Mouse (Mus musculus) layer of hippocampus, postnatal 36 days (tissue): Measurements from ENCODE around the gene Zcchc8. TPM values are rescaled to one million over a fixed set of nuclear protein-coding genes. Genes with fewer than 3 reads are reported as not detected.

Source experiments
- DNase-seq, 2 experiments: peaks; one replicate each; pipeline ENCODE4 v3.0.0; 2022
- total RNA-seq, 2 experiments: library from RNA; stranded (reverse); gene quantifications; 2 replicates each; pipeline ENCODE4 v1.2.3; 2021

The Zcchc8 gene
- total RNA-seq, 2 experiments from 2014 or later, result 49.6 to 63.2 TPM

DNA sequence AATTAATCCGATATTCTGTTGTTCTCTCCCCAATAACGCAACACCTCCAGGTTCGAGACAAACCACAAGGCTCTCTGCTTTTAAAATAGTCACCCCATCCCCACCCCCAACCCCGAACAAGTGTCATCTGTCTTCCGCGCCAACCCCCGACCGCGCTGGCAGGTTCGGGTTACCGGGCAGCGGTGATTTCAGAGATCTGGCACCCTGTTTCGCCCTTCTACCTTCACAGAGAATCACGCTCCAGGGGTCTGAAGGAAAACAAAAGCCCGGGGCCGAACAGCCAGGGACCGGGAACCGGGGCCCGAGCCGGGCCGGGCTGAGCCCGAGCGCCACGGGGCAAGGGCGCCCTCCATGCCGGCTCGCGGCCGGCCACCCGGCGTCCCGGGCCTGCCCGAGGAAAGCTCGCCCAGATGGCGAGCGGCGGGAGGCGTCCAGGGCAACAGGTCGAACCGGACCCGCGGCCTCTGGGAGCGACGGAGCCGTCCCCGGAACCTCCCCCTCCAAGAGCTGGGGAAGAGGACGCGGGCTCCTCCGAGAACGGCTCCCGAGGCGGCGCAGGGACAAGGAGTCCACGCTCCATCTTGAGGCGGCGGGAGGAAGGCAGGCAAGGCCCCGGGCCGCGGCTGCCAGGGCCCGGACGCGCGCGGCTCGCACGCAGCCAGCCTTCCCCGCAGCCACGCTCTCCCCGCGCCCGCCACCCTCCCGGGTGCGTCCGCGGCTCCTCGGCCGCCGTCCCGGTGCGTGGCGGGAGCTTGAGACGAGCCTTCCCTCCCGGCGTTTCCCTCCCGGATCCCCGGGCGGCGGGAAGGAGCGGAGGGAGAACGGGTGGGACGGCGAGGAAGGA, 37.3 kb downstream of the Zcchc8 start:
- peak in 1 of 2 experiments; percentile 34 for DNase-seq

DNA sequence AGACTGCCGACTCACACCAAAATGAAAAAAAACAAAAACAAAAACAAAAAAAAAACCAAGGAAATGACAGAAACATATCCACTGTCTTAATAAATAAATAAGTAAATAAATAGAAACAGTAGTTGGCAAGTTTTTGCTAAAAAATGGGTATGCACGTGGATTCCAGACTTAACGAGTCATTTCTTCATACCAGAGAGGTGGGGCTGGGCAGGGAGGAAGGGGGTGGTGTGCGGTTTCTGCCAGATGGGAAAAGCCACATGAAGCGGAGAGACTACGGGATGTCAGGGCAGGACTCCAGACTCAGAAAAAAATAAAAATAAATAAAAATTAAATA, 37.9 kb downstream of the Zcchc8 start:
- DNase-seq, result peak; percentile 19 to 26

DNA sequence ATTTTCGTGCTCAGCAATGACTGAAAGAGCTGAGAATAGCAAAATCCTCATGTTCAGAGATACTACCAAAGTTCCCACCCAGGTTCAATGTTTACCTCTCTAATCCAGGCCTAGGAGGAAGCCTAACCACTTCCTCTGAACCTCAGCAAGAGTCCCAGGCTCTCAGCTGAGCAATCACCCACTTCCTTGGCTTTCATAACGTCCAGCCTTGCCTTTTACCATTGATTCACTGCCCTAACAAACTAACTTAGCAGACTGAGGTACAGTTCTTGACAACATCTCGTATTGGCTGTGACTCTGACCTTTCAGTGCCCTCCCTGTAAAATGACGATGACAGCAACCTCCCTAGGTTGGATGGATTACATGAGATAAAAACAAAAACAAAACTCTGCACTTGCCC, 38.5 kb downstream of the Zcchc8 start:
- DNase-seq, result no peak

DNA sequence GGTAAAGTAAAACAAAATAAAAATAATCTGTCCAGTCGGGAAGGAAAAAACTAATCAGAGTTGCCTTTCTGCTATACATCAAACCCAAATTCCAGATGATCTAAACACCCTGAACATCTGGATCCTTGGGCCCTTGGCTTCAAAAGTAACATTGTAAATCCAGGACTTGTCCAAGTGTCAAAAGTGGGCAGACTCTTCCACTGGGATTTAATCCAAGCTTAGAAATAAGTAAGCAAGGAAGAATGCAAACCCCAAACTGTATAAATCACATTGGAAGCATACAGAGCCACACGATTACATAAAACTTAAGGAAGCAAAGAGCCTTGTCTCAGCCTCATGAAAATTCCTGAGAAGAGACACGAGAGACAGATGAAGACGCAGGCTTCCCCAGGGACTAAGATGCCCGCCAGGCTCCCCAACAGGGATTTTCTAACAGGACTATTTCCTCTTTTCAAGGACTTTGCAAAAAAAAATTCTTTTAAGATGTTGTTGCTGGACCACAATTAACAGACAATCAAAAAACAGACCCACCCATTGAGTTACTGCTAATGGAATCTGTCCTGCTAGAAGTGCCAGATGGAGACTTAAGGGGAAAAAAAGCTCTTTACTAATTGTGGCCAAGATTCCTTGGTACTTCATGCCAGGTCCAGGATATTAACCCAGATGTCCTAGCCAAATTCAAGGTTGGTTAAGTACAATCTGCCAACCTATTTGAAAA, 41.2 kb downstream of the Zcchc8 start:
- no peak for DNase-seq

DNA sequence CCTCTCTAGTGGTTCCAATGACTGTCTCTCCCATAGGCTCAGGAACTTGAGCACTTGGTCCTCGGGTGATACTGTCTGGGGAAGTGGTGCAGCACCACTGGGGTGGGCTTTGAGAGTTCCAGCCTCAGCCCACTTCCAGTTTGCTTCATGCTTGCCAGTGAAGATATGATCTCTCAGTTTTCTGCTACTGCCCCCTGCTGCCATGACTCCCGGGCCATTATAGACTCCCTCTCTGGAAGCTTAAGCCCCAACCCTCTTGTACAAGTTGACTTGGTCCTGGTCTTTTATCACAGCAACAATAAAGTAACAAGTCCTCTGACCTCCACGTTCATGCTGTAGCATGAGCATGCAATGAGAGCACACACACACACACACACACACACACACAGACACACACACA, 41.8 kb downstream of the Zcchc8 start:
- no peak for DNase-seq

DNA sequence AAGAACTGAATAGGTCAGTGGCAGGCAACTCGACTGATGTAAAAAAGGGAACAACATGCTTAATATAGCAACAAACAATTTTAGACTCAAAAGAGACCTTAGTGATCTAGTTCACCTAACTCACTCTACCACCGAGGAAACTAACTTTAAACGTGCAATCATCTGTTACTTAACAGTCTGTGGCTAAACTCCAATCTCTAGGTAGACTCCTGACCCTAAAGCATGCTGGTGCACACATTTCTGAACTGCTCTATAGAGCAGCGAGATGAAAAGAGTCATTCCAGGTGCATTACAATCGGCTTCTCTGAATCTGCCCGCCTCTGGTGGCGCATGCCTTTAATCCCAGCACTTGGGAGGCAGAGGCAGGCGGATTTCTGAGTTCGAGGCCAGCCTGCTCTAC, 45.2 kb downstream of the Zcchc8 start:
- no peak for DNase-seq

DNA sequence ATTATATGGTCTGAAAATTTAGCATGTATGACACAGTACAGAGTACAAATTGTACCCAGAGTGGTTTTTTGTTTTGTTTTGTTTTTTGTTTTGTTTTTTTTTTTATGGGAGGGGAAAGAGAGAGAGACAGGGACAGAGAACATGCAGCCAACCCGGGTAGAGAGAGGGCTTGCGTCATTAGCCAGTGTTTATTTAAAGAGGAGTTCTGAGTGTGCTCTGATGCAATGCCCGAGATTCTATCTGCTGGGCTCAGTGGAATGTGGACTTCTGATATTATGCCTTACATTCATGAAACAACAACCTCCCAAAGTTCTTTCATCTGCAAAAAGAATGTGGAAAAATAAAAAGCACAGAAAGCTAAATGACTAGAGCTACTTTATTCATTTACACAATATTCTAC, 45.7 kb downstream of the Zcchc8 start:
- no peak for DNase-seq

DNA sequence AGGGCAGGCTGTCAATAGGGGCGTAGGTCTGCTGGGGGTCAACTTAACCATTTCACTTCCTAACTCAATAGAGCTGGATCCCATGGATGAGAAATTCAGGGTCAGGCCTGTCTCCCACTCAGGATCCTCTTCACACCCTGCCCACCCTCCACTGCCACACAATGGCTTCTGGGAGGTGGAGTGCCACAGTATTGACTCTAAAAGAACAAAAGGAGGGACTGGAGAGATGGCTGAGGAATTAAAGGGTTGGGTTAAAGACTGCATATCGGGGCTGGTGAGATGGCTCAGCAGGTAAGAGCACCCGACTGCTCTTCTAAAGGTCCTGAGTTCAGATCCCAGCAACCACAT, 49.5 kb downstream of the Zcchc8 start:
- no peak for DNase-seq

DNA sequence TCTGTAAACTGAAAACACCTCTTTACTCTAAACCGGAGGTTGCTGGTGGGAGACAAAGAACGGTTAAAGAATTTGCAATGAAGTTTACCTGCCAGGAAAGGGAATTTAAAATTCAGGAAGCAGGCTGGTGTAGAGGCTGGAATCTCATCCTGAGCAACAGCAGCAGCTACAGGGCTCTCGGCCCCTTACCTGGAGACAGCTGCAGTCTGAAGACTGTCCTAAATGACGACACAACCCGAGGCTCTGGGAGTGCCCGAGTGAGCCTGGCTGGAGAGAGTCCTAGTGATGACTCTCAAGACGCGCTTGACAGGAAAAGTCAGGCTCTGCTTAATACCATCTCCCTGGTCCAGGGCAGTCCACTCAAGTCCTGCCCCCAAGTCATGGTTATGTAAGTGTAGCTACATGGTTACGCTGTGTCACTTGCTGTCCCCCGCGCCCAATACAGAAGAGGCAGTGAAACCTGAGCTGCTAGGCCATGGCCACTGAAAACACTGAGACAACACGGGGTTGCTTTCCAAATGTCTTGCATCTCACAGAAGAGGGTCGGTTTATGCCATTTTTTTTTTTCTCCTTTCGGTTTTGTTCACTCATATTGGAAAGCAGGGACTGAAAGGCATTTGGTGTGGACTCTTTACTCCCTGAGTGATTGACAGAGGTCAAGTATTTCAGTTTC, 50.0 kb downstream of the Zcchc8 start:
- no peak for DNase-seq

DNA sequence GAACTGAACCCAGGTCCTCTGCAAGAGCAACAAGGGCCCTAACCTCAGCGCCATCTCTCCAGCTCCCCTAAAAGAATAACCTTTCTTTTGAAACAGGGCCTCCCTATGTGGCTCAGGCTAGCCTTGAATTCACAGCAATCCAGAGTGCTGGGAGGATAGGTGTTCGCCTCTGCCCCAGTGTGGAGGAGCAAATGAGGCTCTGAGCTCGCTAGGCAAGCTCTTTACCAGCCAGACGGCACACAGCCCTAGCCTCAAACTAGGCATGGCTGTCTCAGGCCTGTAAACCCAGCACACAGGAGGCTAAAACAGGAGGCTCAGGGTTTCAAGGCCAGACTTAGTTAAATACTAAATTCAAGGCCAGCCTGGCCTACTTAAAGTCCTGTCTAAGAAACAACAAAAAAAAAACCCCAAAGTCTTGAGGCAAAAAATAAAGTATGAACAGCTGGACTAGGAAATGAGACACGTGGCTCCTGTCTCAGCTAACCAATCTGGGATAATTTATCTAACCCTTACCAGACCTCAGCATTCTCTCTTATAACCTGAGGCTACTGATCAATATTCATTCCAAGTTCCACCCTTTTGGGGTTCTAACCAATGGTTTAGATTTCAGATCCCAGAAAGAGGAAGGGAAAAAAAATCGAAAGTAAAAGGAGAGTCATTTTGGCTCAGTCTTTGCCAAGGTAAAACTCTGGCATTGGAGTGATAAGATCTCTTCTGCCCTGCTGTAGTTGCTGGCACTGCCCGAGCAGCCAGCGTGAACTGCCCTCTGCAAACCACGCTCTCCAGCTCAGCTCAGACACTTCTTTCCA, 50.7 kb downstream of the Zcchc8 start:
- DNase-seq, result no peak

DNA sequence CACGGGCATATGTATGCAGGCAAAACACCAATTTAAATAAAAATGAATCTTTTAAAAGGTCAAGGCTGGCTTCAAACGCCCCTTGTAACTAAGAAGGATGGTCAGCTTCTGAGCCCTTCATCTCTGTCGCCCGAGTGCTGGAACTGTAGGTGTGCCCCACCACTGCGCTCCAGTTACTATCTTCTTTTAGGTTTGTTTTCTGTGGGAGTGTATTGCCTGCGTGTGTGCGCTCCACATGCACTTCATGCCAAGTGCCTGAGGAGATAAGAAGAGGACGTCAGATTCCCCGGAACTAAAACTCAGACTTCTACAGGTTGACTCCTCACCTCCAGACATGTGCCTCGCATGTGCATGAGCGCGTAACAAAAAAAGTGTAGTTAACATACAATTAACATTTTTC, 53.0 kb downstream of the Zcchc8 start:
- no peak for DNase-seq

DNA sequence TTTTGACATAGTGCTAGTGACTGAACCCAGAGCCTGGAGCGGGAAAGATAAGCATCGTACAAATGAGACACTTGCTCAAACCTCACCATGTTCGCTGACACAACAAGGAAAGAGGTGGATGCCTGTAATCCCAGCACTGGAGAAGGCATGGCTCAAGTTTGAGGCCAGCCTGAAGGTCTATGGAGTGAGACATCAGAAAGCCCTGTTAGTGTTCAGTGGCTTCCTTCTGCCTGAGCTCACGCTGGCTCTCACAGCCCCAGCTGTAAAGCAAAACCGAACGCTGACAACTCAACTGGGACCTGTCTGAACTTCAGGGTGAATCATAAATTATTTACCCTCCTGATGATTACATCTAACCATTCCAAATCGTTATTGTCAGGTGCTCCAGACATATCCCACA, 54.9 kb downstream of the Zcchc8 start:
- no peak for DNase-seq

DNA sequence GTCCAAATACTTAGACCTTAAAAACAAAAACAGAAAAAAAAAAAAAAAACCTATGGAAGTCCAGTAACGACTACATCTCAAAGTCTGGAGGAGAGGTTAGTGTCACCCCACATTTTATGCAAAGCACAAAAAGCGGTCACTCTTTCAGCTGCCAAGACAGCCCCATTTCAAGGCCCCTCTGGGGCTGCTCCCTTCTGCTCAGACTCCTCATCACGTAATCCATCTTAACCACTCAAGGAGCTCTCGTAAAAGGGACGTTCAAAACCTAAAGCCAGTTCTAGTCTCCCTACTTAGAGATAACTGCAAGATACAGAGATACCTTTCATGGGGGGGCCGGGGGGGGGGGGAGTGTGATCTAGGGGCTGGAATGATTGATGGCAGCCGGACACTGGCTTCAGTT, 56.6 kb downstream of the Zcchc8 start:
- DNase-seq, result no peak

DNA sequence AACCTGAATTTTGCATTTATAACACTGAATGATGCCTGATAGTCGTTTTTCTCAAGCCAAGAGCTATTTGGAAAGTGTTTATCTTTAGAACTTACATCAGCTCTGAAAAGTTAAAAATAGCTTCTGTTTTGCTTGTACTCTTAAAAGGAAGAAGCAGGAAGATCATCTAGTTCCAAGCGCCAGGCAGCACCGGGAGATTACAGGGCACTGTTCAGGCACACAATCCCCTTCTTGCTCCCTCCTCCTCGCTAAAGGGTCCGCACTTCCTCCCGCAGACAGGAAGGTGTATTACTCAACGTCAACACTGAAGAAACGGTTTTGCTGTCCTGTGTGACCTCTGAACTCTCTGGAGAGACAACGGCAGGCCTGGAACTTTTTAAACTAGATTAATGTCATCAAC, 58.8 kb downstream of the Zcchc8 start:
- no peak for DNase-seq

DNA sequence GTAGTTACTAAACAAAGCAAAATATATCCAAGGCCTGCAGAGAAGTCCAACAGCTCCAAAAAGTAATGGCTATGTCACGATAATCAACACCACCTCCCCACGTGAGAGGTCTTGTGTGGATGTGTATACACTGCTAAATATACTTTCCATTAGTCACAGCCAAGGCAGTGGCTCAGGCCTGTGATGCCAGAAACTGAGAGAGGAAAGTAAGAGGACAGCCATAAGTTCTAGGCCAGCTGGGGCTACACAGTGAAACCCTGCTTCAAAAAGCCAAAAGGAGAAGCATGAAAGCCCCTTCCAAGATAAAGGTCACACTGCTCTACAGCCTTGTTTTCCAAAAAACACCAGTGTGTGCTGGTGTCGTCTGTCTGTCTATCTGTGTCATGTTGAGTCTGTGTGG, 59.3 kb downstream of the Zcchc8 start:
- no peak for DNase-seq

DNA sequence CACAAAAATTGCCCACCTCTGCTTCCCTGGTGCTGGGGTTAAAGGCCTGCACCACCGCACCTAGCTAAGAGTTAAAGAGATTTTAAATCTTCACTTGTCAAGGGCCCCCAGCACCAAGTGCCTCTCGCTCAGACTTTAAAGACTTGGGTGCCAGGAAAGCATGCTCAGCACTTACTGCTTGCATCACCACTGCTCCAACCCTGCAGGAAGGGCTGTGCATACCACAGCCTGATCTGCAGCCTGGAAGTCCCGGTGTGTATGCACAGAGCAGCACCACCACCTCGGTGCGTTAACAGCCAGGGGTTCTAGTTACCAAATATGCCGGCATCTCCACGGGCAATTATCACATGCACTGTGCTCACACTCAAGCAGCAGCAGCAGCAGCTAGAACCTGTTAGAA, 63.2 kb downstream of the Zcchc8 start:
- no peak for DNase-seq

DNA sequence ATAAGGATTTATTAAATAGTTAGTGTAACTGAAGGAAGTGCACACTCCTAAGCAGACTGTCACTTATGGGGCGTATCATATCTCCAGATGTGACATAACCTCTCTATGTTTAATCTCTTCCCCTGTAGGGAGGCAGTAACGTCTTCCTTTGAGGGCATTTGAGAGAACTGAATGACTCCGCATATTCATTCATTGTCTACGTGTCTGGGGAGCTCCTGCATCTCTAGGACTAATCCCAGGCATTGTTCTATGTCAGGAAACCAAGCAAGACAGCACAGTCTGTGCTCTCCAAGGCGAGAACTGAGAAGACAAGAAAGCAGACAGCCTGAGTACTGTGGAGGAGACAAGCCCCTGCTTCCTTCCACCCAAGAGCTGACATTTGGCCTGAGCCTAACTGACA, 66.0 kb downstream of the Zcchc8 start:
- DNase-seq, result no peak

DNA sequence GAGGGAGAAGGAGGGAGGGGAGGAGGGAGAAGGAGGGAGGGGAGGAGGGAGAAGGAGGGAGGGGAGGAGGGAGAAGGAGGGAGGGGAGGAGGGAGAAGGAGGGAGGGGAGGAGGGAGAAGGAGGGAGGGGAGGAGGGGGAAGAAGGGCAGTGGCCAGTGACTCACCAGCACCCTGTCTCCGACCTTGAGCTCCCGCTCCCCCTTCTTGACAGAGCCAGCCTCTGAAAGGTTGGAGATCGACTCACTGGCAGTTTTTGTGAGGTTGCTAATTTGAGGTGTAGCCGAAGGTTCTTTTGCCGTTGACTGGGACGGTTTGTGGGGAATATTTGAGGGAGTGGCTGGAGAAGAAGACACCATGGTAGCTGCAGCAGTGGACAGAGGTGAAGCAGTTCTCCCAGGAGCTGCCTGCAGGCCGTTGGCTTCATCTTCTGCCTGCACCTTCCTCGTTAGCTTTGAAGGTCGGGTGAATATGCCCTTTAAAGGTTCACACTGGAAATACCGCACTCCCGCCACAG, 67.6 kb downstream of the Zcchc8 start:
- DNase-seq, result no peak

DNA sequence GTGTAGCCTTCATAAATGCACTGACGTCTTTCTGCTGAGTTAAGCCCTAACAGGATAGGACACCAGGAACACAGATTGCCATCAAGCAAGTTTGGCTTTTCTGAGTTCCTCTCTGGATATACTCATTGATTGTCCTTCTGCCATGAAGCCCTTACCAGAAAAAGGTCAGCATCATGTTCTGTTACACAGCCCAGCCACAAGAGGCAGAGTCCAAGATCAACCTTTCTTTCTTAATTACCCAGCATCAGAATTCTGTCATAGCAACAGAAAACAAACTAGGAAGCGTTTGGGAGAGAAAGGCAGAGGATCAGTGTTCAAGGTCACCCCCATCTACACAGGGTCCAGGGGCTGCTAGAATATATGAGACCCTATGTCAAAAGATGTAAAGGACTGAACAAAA, 70.1 kb downstream of the Zcchc8 start:
- DNase-seq, result no peak
